Mouse (Mus musculus) liver, postnatal 0 days (tissue): ENCODE results near the gene Sidt1.

Experiments used
- CTCF ChIP-seq: sonication (generic); IDR thresholded peaks from 2 replicates; pipeline ENCODE4 v1.5.1; 2016; ENCODE audit warnings: antibody characterized with exemption, low read depth
- EP300 ChIP-seq: IDR thresholded peaks from 2 replicates; pipeline ENCODE4 v1.6.1; 2016; ENCODE audit warnings: antibody characterized with exemption, low read depth, mild to moderate bottlenecking

DNA sequence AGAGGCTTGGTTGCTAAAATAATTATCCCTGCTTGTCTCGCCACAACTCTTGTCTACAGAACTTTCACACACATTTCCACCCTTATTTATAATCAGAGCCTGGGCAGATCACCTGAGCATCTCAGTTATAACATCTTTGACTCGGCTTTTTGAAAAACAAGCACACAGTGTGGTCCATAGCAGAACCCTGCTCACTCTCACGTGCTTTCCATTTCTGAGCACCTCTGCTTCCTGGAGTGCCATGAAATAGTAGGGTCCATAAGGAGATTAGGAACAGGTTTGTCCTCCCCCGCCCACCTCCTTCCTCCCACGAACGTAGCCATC is 1.4 kb downstream of the Sidt1 start:
- no peak for TF ChIP-seq CTCF
- TF ChIP-seq EP300: no peak
